Mouse (Mus musculus) spleen, postnatal 4 days (tissue): ENCODE measurements around the gene Itgb1bp2.

Source experiments
- DNase-seq, 2 experiments: peaks; one replicate each; pipeline ENCODE4 v3.0.0; 2022; ENCODE audit warnings: low spot score in 2 of 2

Itgb1bp2 gene

DNA sequence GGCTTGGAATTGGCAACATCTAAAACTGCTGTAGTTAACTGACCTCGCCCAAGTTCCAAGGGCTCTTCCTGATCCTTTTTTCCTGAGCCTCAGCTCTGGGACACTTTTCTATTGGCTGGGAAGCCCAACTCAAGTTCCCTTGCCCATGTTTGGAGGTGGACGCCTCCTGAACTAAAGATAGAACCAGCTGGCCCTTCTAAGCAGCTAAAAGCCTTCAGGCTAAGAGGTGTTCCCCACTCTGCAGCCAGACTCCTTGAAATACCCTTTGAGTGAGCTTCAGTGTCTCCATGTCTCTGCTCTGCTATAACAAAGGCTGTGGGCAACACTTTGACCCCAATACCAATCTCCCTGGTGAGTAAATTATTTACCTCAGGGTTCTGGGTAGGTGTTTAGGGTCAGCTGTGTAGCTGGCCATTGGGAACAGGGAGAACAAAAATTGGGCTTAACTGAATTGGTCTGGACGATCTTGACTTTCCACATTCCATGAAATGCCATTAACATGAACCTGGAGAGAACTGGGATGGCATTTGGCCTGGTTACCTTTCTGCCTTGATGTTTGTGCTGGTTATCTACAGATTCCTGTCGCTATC, at the start of gene Itgb1bp2:
Itgb1bp2 (plus strand) TSS at position 203 of the 590 bp plus-strand sequence.
- DNase-seq, result no peak

DNA sequence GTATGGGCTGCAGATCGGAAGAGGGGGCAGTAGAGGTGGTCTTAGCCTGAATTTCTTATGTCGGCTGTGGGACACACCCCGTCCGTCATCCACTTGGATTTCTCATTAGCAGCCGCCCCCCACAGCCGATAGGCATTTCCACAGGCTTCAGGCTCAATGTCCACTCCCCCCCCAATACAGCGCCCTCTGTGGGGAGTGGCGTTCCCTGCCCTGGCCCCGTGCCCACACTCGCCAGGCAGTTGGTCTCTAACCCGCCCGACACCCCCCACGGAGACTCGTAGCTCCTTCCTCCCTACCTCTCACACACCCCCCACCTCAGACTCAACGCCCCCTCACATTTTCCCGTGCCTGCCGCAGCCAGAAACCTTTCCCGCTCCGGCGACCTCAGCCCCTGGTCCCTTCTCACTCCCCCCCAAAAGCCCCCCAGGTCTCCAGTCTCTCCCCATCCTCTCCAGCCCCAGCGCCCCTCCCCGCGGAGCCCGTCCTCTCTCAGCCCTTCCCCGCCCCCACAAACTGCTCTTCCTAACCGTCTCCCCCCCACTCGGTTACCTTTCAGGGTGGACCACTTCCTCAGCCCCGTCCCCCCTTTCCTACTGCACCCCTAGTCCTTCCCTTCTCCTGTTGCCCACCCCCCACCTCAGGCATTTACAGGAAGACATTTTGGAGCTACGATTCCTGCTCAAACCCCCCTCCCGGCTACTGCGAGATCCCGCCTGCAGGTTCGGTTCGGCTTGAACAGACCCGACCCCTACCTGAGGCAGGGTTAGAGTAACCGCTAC, 29.8 kb upstream of the Itgb1bp2 start:
- peak; percentile 43 to 70 for DNase-seq

DNA sequence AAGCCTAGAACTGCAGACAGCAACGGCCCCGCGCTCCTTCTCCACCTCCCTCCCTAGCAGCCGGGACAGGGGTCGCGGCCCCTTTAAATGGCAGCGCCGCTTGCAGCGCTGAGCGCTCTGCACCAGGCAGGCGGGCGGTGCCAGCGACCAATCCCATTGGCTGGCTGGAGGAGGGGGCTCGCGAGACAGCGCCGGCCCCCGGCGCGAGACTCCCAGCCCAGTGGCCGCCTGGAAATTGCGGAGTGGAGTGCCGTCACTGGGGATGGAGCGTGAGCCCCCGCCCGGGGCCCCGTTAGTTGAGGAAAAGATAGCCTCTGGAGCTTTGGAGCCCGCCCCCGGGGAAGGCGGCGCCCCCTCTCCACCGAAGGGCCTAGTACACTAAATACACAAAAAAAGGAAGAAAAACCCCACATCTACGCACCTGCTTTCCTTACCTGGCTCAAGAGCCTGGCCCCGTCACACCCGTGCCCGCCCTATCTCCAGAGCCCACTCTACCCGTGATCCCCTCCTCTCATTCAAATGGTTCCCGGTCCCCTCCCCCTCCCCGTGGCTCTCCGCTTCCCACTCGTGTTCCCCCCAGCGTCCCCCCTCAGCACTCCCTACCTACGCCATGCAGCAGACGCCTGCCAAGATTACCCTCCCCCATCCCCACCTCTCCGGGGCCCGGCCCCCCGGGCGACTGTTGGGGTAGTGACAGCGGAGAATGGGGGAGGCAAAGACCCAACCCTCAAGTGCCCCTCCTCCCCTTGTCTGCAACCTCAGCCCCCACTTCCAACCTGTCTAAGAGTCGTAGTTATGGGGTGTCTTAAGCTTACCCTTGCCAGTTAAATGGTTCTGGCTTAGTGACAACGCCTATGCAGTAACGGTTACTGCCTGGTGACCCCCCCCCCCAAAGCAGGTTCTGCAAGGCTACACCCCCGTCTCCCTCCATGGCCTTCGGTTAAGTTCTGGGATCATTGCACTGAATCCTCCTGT, 28.9 kb upstream of the Itgb1bp2 start:
- peak; percentile 79 to 88 for DNase-seq

DNA sequence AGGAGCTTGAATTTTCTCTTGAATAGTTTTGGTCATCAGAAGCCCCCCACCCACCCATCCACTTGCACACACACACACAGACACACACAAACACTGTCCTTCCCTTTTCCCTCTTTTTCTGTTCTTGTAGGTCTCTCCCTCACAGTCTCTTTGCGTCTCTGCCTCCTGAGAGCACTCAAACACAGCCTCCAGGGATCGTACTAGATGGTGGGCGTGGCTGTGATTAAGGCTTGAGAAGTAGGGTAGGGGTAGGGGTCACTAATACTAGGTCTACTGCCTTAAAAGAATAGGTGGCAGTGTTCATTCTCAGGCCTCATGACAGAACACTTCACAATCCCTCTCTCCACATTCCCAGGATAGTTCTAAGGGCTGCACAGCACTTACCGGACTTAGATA, 28.2 kb upstream of the Itgb1bp2 start, which contains the start of gene Zmym3:
Zmym3 (minus strand) TSS at position 150 of the 396 bp plus-strand sequence.
- DNase-seq, result no peak

DNA sequence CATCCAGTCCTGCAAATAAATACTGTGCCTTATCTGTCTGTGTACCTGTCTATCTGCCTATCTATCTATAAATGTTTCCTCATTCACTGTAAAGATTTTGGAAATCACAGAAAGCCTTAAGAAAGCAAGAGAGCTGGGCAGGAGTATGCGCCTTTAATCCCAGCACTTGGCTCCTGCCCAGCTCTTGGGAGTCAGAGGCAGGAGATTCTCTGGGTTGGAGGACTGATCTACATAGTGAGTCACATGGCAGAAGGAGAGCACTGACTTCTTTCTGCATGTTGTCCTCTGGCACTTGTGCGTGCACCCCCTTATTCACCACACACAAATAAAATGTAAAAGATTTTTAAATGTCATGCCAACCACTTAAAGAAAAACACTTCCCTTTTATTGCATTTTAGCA, 25.4 kb upstream of the Itgb1bp2 start:
- no peak for DNase-seq

DNA sequence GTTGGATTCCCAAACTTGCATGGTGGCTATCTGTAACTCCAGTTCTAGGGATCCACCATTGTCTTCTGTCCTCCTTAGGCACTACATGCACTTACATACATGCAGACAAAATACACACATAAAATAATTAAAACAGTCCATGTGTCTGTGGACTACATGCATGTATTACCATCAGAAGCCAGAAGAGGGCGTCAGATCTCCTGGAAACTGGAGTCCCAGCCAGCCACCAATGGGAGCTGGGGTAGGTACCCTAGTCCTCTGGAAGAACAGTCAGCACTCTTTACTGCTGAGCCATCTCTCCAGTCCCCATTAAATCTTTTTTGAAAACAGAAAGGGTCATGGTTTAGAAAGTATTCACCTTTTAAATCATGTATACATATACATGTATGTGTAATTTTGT, 21.1 kb upstream of the Itgb1bp2 start:
- peak; percentile 24 to 68 for DNase-seq

DNA sequence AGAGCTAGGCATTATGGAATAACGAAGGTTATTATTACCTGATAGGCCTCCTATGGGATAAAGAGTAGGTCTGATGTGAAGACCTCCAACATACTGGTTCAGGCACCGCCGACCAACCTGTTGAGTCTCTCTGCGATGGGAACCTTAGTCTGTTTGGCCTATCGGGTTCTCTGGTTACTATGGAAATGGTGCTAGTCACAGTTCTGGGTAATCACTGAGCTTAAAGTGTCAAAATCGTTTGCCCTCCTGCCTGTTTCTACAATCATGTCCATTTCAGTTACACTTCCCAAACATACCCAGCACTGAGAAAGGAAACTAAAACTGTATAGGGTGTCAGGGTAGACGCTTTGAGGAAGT, 20.1 kb upstream of the Itgb1bp2 start:
- DNase-seq, result peak in 1 of 2 experiments; percentile 13

DNA sequence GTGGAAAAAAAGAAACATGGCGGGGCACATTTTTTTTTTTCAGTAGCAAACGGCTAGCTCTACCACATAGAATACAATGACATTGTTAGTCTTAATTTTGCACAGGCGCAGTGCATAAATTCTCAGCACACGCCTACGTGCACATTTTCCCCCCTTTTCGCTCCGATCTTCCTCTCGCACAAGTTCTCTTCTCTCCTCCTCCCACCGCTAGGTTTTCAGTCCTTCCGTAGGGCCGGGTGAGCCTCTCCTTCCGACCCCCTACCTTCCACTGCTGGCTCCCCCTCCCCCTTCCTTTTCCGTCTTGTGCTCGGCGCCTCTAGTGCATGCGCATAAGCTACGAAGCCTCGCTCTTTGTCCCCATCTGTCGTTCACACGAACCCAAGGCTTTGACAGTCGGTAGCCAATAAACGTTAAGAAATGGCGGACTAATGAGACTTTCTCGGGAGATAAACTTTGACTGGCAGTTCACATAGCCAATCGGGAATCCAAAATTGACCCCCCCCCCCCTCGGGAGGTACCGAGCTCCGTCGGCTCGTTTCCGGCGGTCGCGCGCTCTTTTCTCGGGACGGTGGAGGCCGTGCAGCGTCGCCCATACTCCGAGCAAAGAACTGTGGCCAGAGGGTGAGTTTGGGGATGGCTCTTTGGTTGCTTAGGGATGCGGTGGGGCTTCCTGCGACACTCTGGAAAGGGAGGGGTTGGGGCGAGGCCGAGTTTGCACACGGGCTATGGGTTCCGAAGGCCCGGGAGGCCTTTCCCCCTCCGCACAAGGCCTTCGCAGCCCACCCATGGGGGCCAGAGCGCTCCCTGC, 19.5 kb upstream of the Itgb1bp2 start, which contains the start of gene Nono:
Nono (plus strand) TSS at position 177 of the 808 bp plus-strand sequence.
- peak; percentile 77 to 86 for DNase-seq

DNA sequence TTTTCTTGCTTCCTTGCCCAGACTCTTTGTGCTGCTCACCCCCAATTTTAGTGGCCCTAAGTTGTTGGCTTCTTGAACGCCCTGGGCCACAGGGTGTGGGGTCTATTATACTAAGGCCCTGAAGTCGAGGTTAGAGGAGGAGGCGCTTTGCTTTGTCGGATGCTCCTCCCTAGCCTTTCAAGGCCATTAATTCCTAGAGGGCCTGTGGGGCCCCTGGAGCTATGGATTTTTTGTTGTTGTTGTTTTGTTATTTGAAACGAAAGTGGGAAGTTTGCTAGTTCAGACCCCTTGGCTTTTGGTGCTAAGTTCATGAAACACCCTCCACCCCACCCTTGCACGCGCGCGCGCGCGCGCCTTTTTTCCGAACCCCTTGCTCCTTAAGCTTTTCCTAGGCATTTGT, 18.9 kb upstream of the Itgb1bp2 start:
- peak; percentile 23 to 62 for DNase-seq

DNA sequence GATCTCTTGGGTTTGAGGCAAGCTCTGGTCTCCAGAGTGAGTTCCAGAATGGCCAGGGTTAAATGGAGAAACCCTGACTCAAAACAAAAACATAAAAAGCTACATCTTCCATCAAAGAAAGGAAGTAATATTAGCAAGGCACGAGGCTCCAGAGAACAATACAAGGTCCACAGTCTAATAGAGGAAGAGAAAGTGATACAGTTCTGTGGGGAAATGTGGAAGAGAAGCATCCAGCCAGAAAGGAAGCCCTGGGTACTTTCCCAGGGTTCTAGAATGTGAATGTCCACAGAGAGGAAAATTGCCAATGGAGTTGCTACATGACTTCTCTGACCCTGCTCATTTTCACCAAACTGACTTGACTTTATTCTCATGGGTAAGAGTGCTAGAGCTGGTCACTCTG, 2.3 kb downstream of the Itgb1bp2 start:
- DNase-seq, result no peak

DNA sequence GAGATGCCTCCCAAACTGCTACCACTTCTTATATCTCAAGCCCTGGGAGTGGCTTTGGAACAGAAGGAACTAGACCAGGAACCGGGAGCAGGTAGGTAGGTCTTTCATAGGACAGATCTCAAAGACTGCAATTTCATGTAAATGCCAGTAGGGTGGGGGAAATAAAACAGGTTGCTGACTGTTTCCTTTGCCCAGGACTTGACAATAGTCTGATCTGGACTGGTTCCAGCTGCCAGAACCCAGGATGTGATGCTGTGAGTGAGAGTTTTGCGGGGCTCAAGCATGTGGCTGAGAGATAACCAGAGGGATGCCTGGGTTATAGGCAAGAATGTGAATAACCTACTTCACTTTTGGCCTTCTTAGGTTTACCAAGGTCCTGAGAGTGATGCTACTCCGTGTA, 2.7 kb downstream of the Itgb1bp2 start:
- no peak for DNase-seq

DNA sequence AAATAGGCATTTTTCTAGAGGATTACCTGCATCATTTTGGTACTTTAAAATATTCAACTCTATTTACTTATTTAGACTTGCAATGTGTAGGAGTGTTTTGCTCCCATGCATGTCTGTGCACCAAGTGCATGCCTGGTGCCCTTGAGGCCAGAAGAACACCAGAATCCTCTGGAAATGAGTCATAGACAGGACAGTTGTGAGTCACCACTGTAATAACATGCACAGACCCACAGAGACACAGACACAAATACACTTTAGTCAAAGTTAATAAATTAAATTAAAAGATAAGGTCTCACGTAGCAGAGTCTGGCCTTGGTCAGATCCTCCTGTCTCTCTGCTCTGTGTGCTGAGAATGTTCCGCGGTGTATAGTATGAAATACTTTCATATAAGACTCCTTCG, 23.3 kb downstream of the Itgb1bp2 start:
- no peak for DNase-seq

DNA sequence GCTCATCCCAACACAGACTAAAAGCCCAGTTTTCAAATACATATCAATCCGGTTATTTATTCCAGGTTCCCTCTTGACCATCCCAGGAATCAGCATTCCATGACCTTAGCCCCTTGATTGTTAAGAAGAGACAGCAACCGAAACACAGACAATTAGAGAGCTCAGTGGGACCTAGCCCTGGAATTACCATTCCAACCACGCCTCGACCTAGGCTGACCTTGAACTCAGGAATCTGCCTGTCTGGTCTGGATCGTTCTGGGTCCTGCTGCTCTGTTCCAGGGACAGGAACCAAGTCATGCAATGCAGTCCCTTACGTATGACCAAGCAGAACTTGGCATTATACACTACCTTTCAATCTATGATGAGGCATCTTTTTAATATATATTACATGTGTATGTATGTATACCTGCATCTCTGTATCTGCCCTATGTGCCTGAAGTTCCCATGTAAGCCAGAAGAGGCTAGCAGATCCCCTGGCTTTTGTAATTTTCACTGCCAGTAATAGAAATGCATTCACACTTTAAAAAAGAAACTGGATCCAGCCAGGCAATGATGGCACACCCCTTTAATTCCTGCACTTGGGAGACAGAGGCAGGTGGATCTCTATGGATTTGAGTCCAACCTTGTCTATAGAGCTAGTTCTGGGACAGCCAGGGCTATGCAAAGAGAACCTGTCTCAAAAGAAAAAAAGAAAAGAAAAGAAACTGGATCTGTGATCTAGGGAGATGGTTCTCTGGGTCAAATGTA, 32.9 kb downstream of the Itgb1bp2 start:
- no peak for DNase-seq

DNA sequence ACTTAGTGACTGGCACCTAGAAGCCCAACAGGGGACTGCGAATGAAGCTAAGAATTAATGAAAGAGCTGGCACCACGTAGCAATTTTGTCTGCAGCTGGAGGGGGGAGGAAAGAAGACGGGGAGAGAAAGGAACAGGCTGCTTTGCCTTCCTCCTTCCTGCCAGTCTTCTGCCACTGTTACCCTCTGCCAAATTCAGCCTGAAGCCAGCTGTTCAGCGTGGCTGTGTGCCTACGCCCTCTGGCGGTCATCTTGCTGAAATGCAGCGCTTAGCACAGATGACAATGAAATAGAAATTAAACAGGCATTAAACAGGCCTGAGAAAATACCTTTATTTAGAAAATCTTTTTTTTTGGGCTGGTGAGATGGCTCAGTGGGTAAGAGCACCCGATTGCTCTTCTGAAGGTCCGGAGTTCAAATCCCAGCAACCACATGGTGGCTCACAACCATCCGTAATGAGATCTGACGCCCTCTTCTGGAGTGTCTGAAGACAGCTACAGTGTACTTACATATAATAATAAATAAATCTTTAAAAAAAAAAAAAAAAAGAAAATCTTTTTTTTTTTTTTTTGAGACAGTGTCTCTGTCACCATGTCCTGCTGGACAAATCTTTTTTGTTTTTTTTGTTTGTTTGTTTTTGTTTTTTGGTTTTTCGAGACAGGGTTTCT, 37.7 kb downstream of the Itgb1bp2 start:
- peak; percentile 16 to 71 for DNase-seq
